Mouse (Mus musculus): ENCODE data around the gene Faxc.
A peak's percentile ranks its signal among the peaks of the same experiment; 100 is the strongest.

Faxc gene

GRCm38 (mm10) chr4:21930971-21931771, at the start of gene Faxc:
TSS of gene Faxc (plus strand) at chr4:21931329.
- DNase-seq, result no peak

GRCm38 (mm10) chr4:21882806-21883205, 48.3 kb upstream of the Faxc start:
- DNase-seq, result no peak

- DNase-seq, result no peak
Measured at GRCm38 (mm10) chr4:21885831-21886230, 45.3 kb upstream of the Faxc start.

GRCm38 (mm10) chr4:21931772-21932630, 872 bp downstream of the Faxc start:
- no peak for DNase-seq

- no peak for DNase-seq
Measured at GRCm38 (mm10) chr4:21935378-21935777, 4.2 kb downstream of the Faxc start.

GRCm38 (mm10) chr4:21936424-21936823, 5.3 kb downstream of the Faxc start:
- DNase-seq, result no peak

GRCm38 (mm10) chr4:21937890-21938289, 6.8 kb downstream of the Faxc start:
- no peak for DNase-seq

- DNase-seq, result no peak
Measured at GRCm38 (mm10) chr4:21944672-21945071, 13.5 kb downstream of the Faxc start.

- peak; percentile 6 for DNase-seq
Measured at GRCm38 (mm10) chr4:21951444-21951843, 20.3 kb downstream of the Faxc start.

GRCm38 (mm10) chr4:21952255-21952654, 21.1 kb downstream of the Faxc start:
- DNase-seq, result no peak

GRCm38 (mm10) chr4:21957570-21958321, 26.6 kb downstream of the Faxc start:
- peak; percentile 57 for DNase-seq

- no peak for DNase-seq
Measured at GRCm38 (mm10) chr4:21971949-21972348, 40.8 kb downstream of the Faxc start.

GRCm38 (mm10) chr4:21974126-21974525, 43.0 kb downstream of the Faxc start:
- DNase-seq, result no peak

- no peak for DNase-seq
Measured at GRCm38 (mm10) chr4:21980471-21980870, 49.3 kb downstream of the Faxc start.

- no peak for DNase-seq
Measured at GRCm38 (mm10) chr4:21982449-21982848, 51.3 kb downstream of the Faxc start.

GRCm38 (mm10) chr4:21986857-21987256, 55.7 kb downstream of the Faxc start:
- DNase-seq, result no peak

- no peak for DNase-seq
Measured at GRCm38 (mm10) chr4:21987460-21987859, 56.3 kb downstream of the Faxc start.

- DNase-seq, result no peak
Measured at GRCm38 (mm10) chr4:21989571-21990091, 58.5 kb downstream of the Faxc start.

GRCm38 (mm10) chr4:21990580-21991235, 59.6 kb downstream of the Faxc start:
- no peak for DNase-seq

- no peak for DNase-seq
Measured at GRCm38 (mm10) chr4:22017656-22018379, 86.7 kb downstream of the Faxc start.

- DNase-seq, result no peak
Measured at GRCm38 (mm10) chr4:22018414-22018813, 87.3 kb downstream of the Faxc start.

- no peak for DNase-seq
Measured at GRCm38 (mm10) chr4:22029951-22030350, 98.8 kb downstream of the Faxc start.
